Mouse (Mus musculus) thymus, adult 2 months (tissue): Measurements from ENCODE around the gene Krtap19-1.

ENCODE experiments used
- CTCF ChIP-seq: fragments of 200-500 bp; IDR thresholded peaks from 2 replicates; pipeline ENCODE4 v1.5.1; 2012; ENCODE audit warnings: mild to moderate bottlenecking, control low read depth, low read length, moderate library complexity, borderline replicate concordance; ENCODE audit not compliant: control insufficient read depth, poor library complexity, insufficient read depth; ENCODE audit errors: extremely low read depth
- POLR2A ChIP-seq: fragments of 200-500 bp; IDR thresholded peaks from 2 replicates; pipeline ENCODE4 v1.6.1; 2012; ENCODE audit warnings: mild to moderate bottlenecking, low read length, control low read depth, moderate library complexity; ENCODE audit not compliant: control insufficient read depth, poor library complexity, insufficient read depth; ENCODE audit errors: extremely low read depth

DNA sequence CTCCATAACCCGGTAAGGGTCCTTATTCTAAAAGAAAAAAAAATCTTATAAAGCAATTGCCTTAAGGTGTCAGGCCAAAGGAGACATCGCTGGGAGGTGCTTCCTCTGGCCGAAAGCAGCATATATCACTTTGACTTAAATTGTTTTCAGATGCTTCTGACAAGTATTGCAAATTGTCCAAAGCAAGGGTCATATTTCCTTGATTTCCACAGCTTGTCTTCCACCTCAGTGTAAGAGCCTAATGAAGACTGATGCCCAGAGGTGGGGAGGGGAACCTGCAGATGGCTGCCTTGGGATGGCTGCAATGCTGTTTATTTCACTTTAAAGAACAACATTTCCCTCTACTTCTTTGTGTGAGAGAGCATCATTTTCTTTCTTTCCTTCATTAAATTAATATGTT is 42.2 kb downstream of the Krtap19-1 start:
- TF ChIP-seq CTCF: no peak
- no peak for TF ChIP-seq POLR2A
